Mouse (Mus musculus): ENCODE data around the gene Optn.

Gene Optn

GRCm38 (mm10) chr2:4978091-4978490 lies 85.8 kb downstream of the Optn start:
- peak; percentile 46 for DNase-seq

DNA sequence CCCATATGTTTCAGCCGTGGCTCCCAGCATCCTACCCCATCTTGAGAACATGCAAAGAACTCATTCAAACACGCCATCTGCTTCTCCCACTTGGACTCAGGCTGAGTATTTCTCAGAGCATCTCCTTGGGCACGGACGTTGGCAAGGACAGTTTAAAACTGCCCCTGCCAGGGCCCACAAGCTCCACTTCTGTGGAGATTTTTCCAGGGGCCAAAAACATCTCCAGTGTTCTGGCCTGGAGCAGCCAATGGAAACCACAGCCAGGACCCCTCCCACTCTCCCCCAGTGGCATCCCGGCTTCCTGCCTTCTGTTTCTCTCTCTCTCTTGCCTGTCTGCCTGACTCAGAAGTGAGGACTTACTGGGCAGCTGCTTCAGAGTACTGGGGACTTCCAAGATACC lies 88.0 kb downstream of the Optn start, which contains the start of gene Ucma:
Ucma (plus strand) TSS at position 316 of the 400 bp plus-strand sequence.
- no peak for DNase-seq

Data from embryo, embryonic 11 days (tissue).